Mouse (Mus musculus) heart, postnatal 14 days (tissue): ENCODE measurements around the gene Ramp2. TPM values are rescaled to one million over a fixed set of nuclear protein-coding genes. Genes with fewer than 3 reads are reported as not detected.

Source experiments
- DNase-seq, 2 experiments: peaks; one replicate each; pipeline ENCODE4 v3.0.0; 2021 to 2022
- intact Hi-C: fragments of 180-260 bp; cut with DNase I; formaldehyde crosslinking; loops from one replicate; pipeline ENCODE4 v1.15.1; 2025
- total RNA-seq, 2 experiments: library from RNA; stranded (reverse); gene quantifications; 2 replicates each; pipeline ENCODE4 v1.2.3; 2021

Gene Ramp2
- total RNA-seq, 2 experiments from 2014 or later: 149 to 167 TPM

- intact Hi-C loops: no loop called here
- no peak for DNase-seq
Measured at GRCm38 (mm10) chr11:101233240-101233639, 12.6 kb upstream of the Ramp2 start.

DNA sequence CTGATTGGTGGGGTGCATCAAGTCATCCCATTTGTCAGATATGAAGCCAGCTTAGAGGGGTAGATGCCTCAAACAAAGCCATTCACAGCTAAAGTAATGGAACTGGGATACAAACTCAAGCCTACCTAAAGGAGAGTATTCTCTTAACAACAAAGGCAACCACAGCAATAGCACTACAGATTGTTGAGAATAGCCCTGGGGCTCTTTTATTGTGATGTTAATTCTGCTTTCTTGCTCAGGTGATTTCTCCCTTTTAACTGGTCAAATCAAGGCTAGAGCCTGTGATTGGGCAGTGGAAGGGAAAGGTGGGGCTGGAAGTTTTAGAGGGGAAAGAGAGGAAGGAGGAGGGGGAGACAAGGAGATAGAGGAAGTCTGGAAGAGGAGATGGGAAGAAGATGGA is 11.7 kb upstream of the Ramp2 start:
- intact Hi-C loops: no loop called here
- no peak for DNase-seq

GRCm38 (mm10) chr11:101235429-101235828 is 10.4 kb upstream of the Ramp2 start:
- no peak for DNase-seq
- intact Hi-C loops: no loop called here

DNA sequence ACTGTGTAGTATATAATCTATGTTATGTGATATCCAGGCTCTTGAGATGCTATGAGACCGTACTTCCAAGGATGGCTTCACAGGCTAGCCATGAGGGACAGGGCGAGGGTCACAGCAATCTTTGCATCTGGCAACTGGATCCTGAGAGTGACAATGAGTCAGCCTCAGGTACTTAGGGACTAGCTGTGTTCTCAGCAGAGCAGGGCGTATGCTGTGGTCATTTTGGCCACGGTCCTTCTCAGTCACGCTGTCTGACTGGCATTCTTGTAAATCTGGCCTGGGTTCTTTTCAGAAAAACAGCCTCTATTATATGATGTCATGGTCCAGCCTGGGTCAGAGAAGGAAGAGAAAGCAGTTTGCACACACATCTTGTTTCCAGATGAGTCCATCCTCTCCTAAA is 9.0 kb upstream of the Ramp2 start:
- intact Hi-C loops: no loop called here
- peak in 1 of 2 experiments; percentile 10 for DNase-seq

DNA sequence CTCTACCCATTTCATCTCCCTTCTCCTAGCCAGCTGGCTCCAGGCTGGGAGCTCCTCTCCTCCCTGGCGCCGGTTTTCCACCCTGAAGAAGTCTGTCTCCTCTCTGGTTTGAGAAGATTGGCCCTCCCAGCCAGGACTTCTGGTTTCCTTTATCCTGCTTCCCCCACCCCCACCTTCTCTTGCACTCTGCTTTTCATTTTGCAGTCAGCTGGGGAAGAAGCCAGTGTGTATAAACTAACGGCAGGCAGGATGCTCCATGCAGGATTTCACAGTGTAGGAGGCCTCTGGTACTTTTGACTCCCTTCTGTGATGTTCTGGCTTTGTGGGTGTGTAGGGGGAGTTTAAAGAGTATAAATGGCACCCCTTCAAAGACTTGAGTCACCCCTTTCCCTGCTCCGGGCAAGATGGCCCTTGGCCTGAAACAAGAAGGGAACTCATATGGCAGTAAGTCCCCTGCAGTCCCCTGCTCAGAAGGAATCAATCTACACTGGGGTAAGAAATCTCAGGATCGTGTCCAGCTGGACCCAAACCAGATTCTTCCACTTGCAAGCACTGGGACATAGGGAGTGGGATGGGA is 7.7 kb upstream of the Ramp2 start:
- DNase-seq: peak; percentile 48 to 58
- intact Hi-C loops: no loop called here

- peak; percentile 69 for DNase-seq
- intact Hi-C loops: no loop called here
Measured at GRCm38 (mm10) chr11:101245071-101245470, 757 bp upstream of the Ramp2 start.

DNA sequence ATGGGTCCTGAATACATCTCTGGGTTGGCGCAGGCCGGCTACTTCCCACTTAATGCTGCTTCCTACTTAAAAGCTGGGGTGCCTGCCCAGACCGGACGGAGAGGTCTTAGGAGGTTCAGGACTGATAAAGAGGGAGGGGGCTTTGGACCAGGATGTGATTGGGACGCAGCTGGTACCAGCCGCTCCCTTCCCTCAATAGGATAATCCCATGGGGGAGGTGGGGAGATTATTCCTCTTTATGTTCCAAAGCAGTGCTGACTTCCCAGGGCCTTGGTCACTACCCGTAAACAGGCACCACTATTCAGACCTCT is 829 bp downstream of the Ramp2 start:
- no peak for DNase-seq
- intact Hi-C loops: loop anchor here (1.0 kb wide), 1 partner anchor 15 kb away; no protein-coding TSS in a partner anchor

DNA sequence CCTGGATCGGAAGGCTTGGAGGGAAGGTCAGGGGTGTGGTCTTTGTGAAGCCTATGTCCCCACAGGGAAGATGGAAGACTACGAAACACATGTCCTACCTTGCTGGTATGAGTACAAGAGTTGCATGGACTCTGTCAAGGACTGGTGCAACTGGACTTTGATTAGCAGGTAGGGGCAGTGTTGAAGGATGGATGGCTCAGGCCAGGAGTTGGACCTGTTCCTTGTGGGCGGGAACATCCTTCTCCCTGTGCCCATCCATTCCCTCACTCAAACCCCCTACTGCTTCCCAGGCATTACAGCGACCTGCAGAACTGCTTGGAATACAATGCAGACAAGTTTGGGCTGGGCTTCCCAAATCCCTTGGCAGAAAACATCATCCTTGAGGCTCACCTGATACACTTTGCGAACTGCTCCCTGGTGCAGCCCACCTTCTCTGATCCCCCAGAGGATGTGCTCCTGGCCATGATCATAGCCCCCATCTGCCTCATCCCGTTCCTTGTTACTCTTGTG is 1.7 kb downstream of the Ramp2 start:
- intact Hi-C loops: loop anchor here (1.0 kb wide), 1 partner anchor 35 kb away; no protein-coding TSS in a partner anchor
- DNase-seq: peak; percentile 16 to 22

GRCm38 (mm10) chr11:101248258-101248994 is 2.6 kb downstream of the Ramp2 start:
- intact Hi-C loops: loop anchor here (1.0 kb wide), 1 partner anchor 36 kb away; no protein-coding TSS in a partner anchor
- DNase-seq: peak; percentile 76 to 77

- intact Hi-C loops: no loop called here
- no peak for DNase-seq
Measured at GRCm38 (mm10) chr11:101251031-101251430, 5.2 kb downstream of the Ramp2 start.

GRCm38 (mm10) chr11:101252941-101253340 is 7.1 kb downstream of the Ramp2 start:
- intact Hi-C loops: no loop called here
- DNase-seq: peak in 1 of 2 experiments; percentile 14

- intact Hi-C loops: no loop called here
- peak; percentile 84 to 90 for DNase-seq
Measured at GRCm38 (mm10) chr11:101253613-101254389, 8.0 kb downstream of the Ramp2 start, which contains the start of gene Vps25. Gene Vps25, plus strand, starts transcription at chr11:101253707.

DNA sequence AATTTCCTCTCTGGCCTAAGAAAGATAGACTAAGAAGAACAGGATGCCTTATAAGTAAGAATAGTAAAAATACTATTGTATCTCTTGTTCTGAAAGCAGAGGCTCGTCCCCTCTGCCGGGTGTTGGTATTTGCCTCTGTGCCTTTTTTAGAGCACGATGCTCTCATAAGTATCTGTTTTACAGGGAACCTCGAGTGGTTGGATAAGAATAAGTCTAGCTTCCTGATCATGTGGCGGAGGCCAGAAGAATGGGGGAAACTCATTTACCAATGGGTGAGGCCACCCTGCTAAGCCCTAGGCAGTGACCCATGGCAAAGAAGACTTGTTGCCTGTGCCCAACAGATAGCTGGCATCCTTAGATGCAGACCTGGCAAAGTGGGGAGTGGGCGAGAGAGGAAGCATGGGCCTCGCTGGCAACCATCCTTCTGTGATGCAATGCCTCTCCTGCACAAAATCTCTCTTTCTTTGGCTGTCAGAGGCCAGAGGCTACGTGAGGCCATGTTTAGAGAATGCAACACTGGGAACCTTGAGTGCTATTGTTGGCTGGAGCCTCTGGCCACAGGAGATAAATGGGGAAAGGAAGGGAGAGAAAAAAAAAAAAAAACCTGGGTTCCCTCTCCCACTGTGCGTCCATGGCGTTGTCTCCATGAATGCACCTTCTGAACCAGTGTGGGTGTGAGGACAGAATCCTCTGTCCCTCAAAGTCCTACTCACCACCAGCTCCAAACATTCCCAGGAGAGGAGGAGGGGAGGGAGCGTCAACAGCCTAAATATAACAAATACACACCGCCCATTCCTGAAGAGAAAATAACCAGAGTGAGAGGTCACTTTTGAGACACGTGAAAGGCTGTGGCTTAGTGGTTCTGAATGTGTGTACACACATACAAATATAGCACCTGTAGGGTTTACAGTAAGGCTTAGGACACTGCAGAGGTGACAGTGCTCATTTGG is 10.3 kb downstream of the Ramp2 start:
- DNase-seq: peak in 1 of 2 experiments; percentile 51
- intact Hi-C loops: no loop called here

- DNase-seq: peak in 1 of 2 experiments; percentile 60
- intact Hi-C loops: no loop called here
Measured at GRCm38 (mm10) chr11:101259261-101259712, 13.5 kb downstream of the Ramp2 start.

DNA sequence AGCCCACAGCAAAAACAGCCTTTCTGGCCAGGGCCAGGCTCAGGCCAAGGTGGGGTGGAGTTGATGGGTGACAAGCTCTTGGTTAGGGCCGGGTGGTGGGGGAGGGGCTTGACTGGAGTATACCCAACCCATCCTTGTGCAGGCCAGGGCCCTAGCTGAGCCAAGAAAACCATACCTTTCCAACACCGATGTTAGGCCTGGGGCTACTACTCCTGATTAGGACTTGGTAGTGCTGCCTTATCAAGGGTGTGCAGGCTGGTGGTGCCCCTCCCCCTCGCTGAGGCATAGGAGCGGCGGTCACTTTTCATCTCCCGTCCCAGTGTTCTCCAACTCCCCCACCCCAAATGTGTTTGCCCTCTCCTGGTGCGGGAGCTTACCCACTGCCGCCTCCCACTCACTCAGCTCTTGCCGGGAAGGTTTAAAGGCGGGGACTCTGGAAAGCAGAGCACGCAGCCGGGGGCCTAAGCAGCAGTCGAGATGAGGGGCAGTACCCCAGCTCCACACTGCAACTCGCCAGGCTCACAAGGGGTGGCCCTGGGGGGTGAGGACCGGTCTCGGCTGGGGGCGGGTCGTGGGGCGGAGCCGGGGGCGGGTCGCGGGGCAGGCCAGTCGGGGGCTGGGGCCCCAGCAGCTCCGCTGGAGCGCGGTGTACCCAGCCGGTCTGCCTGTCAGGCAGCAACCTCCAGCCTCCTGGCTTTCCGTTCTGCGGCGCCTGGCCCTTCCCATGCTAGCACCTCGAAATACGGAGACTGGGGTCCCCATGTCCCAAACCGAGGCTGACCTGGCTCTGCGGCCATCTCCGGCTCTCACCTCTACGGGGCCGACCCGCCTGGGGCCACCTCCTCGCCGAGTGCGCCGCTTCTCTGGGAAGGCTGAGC is 14.4 kb downstream of the Ramp2 start, which contains the start of gene Wnk4:
Gene Wnk4, plus strand, starts transcription at position 620 of the 878 bp plus-strand sequence.
- intact Hi-C loops: loop anchor here (2.0 kb wide), 1 partner anchor 41 kb away; no protein-coding TSS in a partner anchor
- peak; percentile 72 to 80 for DNase-seq

DNA sequence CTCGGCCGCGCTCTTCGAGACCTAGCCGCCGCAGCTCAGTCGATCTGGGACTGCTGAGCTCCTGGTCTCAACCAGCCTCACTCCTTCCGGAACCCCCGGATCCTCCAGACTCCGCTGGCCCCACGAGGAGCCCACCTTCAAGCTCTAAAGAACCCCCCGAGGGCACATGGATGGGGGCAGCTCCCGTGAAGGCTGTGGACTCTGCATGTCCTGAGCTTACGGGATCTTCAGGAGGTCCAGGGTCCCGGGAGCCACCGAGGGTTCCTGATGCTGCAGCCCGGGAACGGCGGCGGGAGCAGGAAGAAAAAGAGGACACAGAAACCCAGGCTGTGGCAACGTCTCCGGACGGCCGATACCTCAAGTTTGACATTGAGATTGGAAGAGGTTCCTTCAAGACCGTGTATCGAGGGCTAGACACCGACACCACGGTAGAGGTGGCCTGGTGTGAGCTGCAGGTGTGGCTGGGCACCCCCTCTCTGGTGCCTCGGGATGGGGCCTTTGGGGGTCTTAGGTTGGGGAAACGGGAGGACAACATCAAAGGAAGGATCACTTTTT is 15.1 kb downstream of the Ramp2 start:
- DNase-seq: peak in 1 of 2 experiments; percentile 32
- intact Hi-C loops: loop anchor here (2.0 kb wide), 1 partner anchor 40 kb away; no protein-coding TSS in a partner anchor

DNA sequence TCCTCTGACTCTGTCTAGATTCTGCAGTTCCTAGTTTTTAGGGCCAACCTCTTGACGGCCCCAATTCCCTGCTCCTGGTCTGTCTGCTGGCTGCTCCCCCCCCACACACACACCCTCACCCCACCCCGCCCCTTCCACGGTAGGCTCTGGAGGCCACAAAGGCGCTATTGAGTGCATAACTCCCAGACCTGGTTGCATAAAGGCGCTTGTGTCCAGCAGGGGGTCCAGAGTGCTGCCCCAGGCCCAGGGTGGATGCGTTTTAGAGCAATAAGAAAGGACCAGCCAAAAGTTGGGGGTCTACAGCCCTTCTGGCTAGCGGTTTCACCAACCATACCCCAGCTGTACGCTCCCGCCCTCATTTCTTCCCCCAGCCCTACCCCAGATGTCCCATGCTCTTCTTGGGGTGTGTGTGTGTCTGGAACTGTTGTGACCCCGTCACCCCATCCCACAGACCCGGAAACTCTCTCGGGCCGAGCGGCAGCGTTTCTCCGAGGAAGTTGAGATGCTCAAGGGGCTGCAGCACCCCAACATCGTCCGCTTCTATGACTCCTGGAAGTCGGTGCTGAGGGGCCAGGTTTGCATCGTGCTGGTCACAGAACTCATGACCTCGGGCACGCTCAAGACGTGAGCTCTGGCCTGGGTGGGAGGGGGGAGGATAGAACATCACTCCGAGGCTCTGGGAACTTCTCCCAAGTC is 16.6 kb downstream of the Ramp2 start:
- intact Hi-C loops: no loop called here
- DNase-seq: no peak
